Mouse (Mus musculus): Measurements from ENCODE around the gene Galnt16. TPM values are rescaled to one million over a fixed set of nuclear protein-coding genes. Genes with fewer than 3 reads are reported as not detected.

The Galnt16 gene
- polyA plus RNA-seq, 1 experiment from 2014 or later = 3.7 TPM

DNA sequence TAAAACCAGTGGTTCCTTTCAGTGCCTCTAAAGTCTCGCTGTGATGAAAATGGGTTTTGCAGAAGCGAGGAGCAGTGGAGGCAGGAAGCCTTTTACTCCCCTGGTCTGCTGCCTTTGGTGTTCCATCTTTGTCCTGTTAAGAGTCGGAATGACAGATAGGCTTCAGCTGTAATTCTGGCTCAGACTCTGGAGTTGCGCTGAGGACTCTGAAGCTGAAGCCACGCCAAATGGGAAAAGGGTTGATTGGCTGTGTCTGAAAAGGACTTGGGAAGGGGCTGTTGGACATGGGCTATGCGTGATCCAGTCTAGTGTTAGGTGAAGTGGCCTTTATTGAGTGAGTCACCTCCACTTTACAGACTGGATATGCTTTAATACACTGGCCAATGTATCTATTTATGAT is 12.6 kb downstream of the Galnt16 start:
- Histone ChIP-seq H3K27me3 (replicated peaks) (peaks cover 5% of the 10 kb centered on the region; the same call in 1 of the 2 replicates), H3K4me3 (no peak overlapping the region), H3K4me1 (peaks cover 17% of the 10 kb centered on the region), H3K9ac (no peak overlapping the region), H3K4me2 (no peak overlapping the region), H3K9me3 (no peaks in the 10 kb centered on the region), H3K27ac (replicated peaks) (no peak overlapping the region), H3K36me3 (no peaks in the 10 kb centered on the region)
- ATAC-seq (ENCODE audit: extremely low read depth, insufficient number of reproducible peaks, low FRiP score, low TSS enrichment) = no peak
- 62% methylated on average over 6 of the region's 6 CpGs for WGBS

GRCm38 (mm10) chr12:80531585-80531984 is 13.5 kb downstream of the Galnt16 start:
- WGBS = 42% methylated on average over 10 of the region's 10 CpGs
- Histone ChIP-seq H3K4me3 (no peak overlapping the region), H3K9me3 (no peaks in the 10 kb centered on the region), H3K4me2 (peak overlapping the region; percentile 29), H3K27ac (replicated peaks) (no peak overlapping the region), H3K9ac (no peak overlapping the region), H3K36me3 (no peaks in the 10 kb centered on the region), H3K27me3 (replicated peaks) (peaks cover 5% of the 10 kb centered on the region; the same call in 1 of the 2 replicates), H3K4me1 (peaks cover 16% of the 10 kb centered on the region)
- ATAC-seq (ENCODE audit: extremely low read depth, insufficient number of reproducible peaks, low FRiP score, low TSS enrichment) = no peak

- H3K27me3 ChIP-seq (replicated peaks) = peaks cover 4% of the 10 kb centered on the region; the same call in 1 of the 2 replicates
- no peak overlapping the region for H3K9ac ChIP-seq
Measured at GRCm38 (mm10) chr12:80533876-80534275, 15.8 kb downstream of the Galnt16 start.

DNA sequence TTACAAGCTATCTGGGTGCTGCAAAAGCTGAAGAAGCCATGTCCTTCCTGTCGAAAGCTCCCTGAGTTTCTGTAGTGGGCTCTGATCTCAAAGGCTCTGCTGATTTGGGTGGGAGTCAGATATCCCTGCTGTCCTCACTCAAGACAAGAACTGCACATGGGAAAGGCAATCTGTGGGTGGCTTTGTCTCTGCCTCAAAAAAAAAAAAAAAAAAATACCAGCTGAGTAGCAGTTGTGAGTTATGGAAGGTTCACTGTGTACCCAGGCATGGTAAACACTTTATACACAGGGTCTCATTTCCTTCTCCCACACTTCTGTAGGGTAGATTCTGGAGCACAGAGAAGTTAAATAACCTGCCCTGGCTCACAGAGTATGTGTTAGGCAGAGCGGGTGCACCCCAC is 19.2 kb downstream of the Galnt16 start:
- no peak for ATAC-seq (ENCODE audit: extremely low read depth, insufficient number of reproducible peaks, low FRiP score, low TSS enrichment)
- 59% methylated on average over 2 of the region's 2 CpGs for WGBS
- no peak overlapping the region for H3K9ac ChIP-seq
- peaks cover 6% of the 10 kb centered on the region for H3K4me1 ChIP-seq
- no peak overlapping the region for H3K4me2 ChIP-seq
- H3K4me3 ChIP-seq = no peak overlapping the region
- H3K27ac ChIP-seq (replicated peaks) = no peak overlapping the region
- H3K36me3 ChIP-seq = no peaks in the 10 kb centered on the region
- H3K27me3 ChIP-seq (replicated peaks) = 0 out of 2 replicates have a peak, but pooled peaks cover 5% of the 10 kb centered on the region
- H3K9me3 ChIP-seq = no peaks in the 10 kb centered on the region

More at GRCm38 (mm10) chr12:80533876-80534275, 15.8 kb downstream of the Galnt16 start:
- WGBS = 50% methylated on average over 2 of the region's 2 CpGs
- no peak overlapping the region for H3K27ac ChIP-seq (replicated peaks)
- ATAC-seq (ENCODE audit: extremely low read depth, insufficient number of reproducible peaks, low FRiP score, low TSS enrichment) = no peak
- H3K4me1 ChIP-seq = peaks cover 23% of the 10 kb centered on the region
- no peak overlapping the region for H3K4me3 ChIP-seq
- no peak overlapping the region for H3K4me2 ChIP-seq
- H3K36me3 ChIP-seq = no peaks in the 10 kb centered on the region
- no peaks in the 10 kb centered on the region for H3K9me3 ChIP-seq

DNA sequence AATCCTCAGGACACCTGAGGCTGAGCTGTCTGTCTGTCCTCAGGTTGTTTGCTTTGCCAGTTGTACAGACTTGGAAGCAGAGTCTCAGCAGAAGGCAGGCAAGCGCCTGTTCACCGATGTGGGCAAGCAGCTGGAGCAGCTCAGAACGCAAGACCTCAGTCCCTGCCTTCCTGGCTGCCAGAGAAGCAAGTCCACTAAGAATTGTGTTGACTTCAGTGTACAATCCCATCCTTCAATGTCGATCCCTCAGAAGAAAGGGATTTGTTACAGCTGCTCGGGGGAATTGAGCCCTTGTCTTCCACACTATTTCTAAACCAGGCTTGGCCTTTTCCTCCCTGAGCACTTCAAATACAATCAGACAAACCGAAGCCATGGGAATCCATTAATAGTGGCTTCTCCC is 20.2 kb downstream of the Galnt16 start:
- no peaks in the 10 kb centered on the region for H3K36me3 ChIP-seq
- H3K9ac ChIP-seq = no peak overlapping the region; the same call in 1 of the 2 replicates
- ATAC-seq (ENCODE audit: extremely low read depth, insufficient number of reproducible peaks, low FRiP score, low TSS enrichment) = no peak
- no peak overlapping the region for H3K4me3 ChIP-seq
- no peak overlapping the region for H3K27ac ChIP-seq (replicated peaks)
- WGBS = 61% methylated on average over 6 of the region's 6 CpGs
- peaks cover 6% of the 10 kb centered on the region for H3K4me1 ChIP-seq
- H3K4me2 ChIP-seq = no peak overlapping the region
- H3K9me3 ChIP-seq = no peaks in the 10 kb centered on the region
- H3K27me3 ChIP-seq (replicated peaks) = 0 out of 2 replicates have a peak, but pooled peaks cover 5% of the 10 kb centered on the region

DNA sequence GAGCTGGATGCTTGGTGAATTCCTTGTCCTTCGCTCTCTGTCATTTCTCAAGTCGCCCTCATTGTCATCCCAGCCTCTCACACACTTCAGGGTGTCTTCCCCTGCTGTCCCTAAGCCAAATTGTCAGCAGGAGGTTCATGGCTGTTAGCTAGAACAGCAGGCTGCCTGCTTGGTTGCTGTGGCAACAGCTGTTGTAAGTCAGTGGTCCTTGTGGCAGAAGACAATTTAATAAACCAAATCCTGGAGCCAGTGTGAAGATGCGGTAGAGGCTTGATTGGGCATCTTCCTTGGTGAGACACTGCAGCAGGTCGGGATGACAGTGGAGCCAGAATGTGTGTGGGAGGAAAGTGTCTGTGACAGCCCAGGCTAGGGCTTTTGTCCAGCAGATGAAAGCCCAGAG is 27.2 kb downstream of the Galnt16 start:
- peaks cover 7% of the 10 kb centered on the region; the same call in 1 of the 2 replicates for H3K4me1 ChIP-seq
- WGBS = 19% methylated on average over 4 of the region's 4 CpGs

GRCm38 (mm10) chr12:80549646-80550045 is 31.6 kb downstream of the Galnt16 start:
- 60% methylated on average over 11 of the region's 11 CpGs for WGBS
- peaks cover 7% of the 10 kb centered on the region; the same call in 1 of the 2 replicates for H3K4me1 ChIP-seq
- H3K27me3 ChIP-seq (replicated peaks) = peaks cover 13% of the 10 kb centered on the region
- H3K9ac ChIP-seq = no peak overlapping the region
- H3K36me3 ChIP-seq = no peaks in the 10 kb centered on the region
- no peaks in the 10 kb centered on the region for H3K9me3 ChIP-seq
- H3K4me3 ChIP-seq = no peak overlapping the region
- no peak for ATAC-seq (ENCODE audit: extremely low read depth, insufficient number of reproducible peaks, low FRiP score, low TSS enrichment)
- no peak overlapping the region for H3K27ac ChIP-seq (replicated peaks)
- H3K4me2 ChIP-seq = no peak overlapping the region

More for the DNA sequence above, 27.2 kb downstream of the Galnt16 start:
- Histone ChIP-seq H3K9me3 (no peaks in the 10 kb centered on the region), H3K36me3 (no peaks in the 10 kb centered on the region), H3K27ac (replicated peaks) (no peak overlapping the region), H3K4me3 (no peak overlapping the region), H3K9ac (no peak overlapping the region), H3K4me2 (no peak overlapping the region), H3K27me3 (replicated peaks) (peaks cover 13% of the 10 kb centered on the region)
- ATAC-seq (ENCODE audit: extremely low read depth, insufficient number of reproducible peaks, low FRiP score, low TSS enrichment) = no peak

DNA sequence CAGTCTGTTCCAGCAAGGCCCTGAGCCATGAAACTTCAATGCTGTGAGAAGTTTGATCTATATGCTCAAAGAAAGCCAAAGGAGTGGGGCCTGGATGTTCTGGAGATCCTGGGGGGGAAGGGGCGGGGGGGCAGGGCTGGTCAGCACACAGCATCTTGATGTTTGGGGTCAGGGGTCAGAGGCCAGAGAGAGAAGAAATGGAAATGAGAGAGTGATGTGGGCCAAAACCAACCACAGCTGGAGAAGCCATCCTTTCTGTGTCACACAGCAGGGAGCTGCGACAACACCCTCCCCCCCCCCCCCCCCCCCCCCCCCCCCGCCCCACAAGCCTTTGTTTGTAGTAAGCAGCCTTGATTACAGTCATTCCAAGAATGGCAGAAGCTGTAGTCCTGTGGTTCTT is 35.1 kb downstream of the Galnt16 start:
- Histone ChIP-seq H3K27ac (replicated peaks) (no peak overlapping the region), H3K4me3 (no peak overlapping the region), H3K4me1 (peaks cover 7% of the 10 kb centered on the region; the same call in 1 of the 2 replicates), H3K9me3 (no peaks in the 10 kb centered on the region), H3K36me3 (no peaks in the 10 kb centered on the region), H3K4me2 (no peak overlapping the region), H3K27me3 (replicated peaks) (no peaks in the 10 kb centered on the region), H3K9ac (no peak overlapping the region)
- ATAC-seq (ENCODE audit: extremely low read depth, insufficient number of reproducible peaks, low FRiP score, low TSS enrichment) = no peak
- WGBS = 25% methylated on average over 1 of the region's 3 CpGs

GRCm38 (mm10) chr12:80554312-80554711 is 36.2 kb downstream of the Galnt16 start:
- 88% methylated on average over 6 of the region's 6 CpGs for WGBS
- peaks cover 6% of the 10 kb centered on the region; the same call in 1 of the 2 replicates for H3K4me1 ChIP-seq
- H3K4me2 ChIP-seq = no peak overlapping the region
- ATAC-seq (ENCODE audit: extremely low read depth, insufficient number of reproducible peaks, low FRiP score, low TSS enrichment) = no peak
- H3K27me3 ChIP-seq (replicated peaks) = no peaks in the 10 kb centered on the region
- H3K9me3 ChIP-seq = no peaks in the 10 kb centered on the region
- no peak overlapping the region for H3K4me3 ChIP-seq
- no peaks in the 10 kb centered on the region for H3K36me3 ChIP-seq
- no peak overlapping the region for H3K27ac ChIP-seq (replicated peaks)
- no peak overlapping the region for H3K9ac ChIP-seq

DNA sequence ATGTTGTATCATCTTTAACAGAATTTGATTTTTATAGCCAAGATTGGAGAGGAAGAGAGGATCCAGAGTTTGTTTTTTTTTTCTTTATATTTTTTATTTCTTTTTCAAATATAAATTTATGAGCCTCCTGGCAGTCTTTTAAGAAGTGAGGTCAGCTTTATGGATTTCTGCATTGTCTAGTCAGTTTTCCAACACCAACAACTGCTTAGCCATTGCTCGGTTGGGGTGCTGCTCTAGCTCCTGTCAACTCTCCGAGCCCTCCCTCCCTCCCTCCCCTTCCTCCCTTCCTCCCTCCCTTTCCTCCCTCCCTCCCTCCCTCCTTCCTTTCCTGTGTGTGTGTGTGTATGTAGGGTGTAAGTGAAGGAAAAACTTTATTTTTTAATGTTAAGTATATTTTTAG is 43.8 kb downstream of the Galnt16 start:
- H3K9ac ChIP-seq = no peak overlapping the region
- no peak overlapping the region for H3K4me3 ChIP-seq
- no peak overlapping the region for H3K4me2 ChIP-seq
- H3K27ac ChIP-seq (replicated peaks) = no peak overlapping the region
- no peak for ATAC-seq (ENCODE audit: extremely low read depth, insufficient number of reproducible peaks, low FRiP score, low TSS enrichment)
- H3K9me3 ChIP-seq = no peaks in the 10 kb centered on the region
- peaks cover 25% of the 10 kb centered on the region for H3K4me1 ChIP-seq
- no peaks in the 10 kb centered on the region for H3K27me3 ChIP-seq (replicated peaks)
- WGBS = 26% methylated on average over 2 of the region's 2 CpGs
- no peaks in the 10 kb centered on the region for H3K36me3 ChIP-seq

GRCm38 (mm10) chr12:80562793-80563192 is 44.7 kb downstream of the Galnt16 start:
- peaks cover 31% of the 10 kb centered on the region for H3K4me1 ChIP-seq
- 0 out of 2 replicates have a peak overlapping the region, but pooled peaks have one; percentile 19 for H3K9ac ChIP-seq
- no peaks in the 10 kb centered on the region for H3K27me3 ChIP-seq (replicated peaks)
- ATAC-seq (ENCODE audit: extremely low read depth, insufficient number of reproducible peaks, low FRiP score, low TSS enrichment) = no peak
- H3K9me3 ChIP-seq = no peaks in the 10 kb centered on the region
- 26% methylated on average over 5 of the region's 5 CpGs for WGBS
- H3K4me3 ChIP-seq = no peak overlapping the region
- peak overlapping the region; percentile 69 for H3K27ac ChIP-seq (replicated peaks)
- H3K36me3 ChIP-seq = no peaks in the 10 kb centered on the region
- H3K4me2 ChIP-seq = peak overlapping the region; percentile 17; the same call in 1 of the 2 replicates

GRCm38 (mm10) chr12:80564990-80565389 is 46.9 kb downstream of the Galnt16 start:
- 59% methylated on average over 6 of the region's 6 CpGs for WGBS
- H3K27ac ChIP-seq (replicated peaks) = no peak overlapping the region
- no peak for ATAC-seq (ENCODE audit: extremely low read depth, insufficient number of reproducible peaks, low FRiP score, low TSS enrichment)

More at GRCm38 (mm10) chr12:80564990-80565389, 46.9 kb downstream of the Galnt16 start:
- H3K4me2 ChIP-seq = no peak overlapping the region
- H3K9ac ChIP-seq = no peak overlapping the region
- H3K36me3 ChIP-seq = no peaks in the 10 kb centered on the region
- H3K4me3 ChIP-seq = no peak overlapping the region
- no peaks in the 10 kb centered on the region; the same call in 1 of the 2 replicates for H3K9me3 ChIP-seq
- peaks cover 31% of the 10 kb centered on the region for H3K4me1 ChIP-seq
- H3K27me3 ChIP-seq (replicated peaks) = no peaks in the 10 kb centered on the region
